Mouse (Mus musculus) ES-E14 (cell line): ENCODE measurements around the gene Tcl1b5.

Source experiments
- CHD2 ChIP-seq: IDR thresholded peaks from 2 replicates; pipeline ENCODE4 v1.6.1; 2014; ENCODE audit warnings: mild to moderate bottlenecking, low read depth, low read length, inconsistent platforms
- HCFC1 ChIP-seq: IDR thresholded peaks from 2 replicates; pipeline ENCODE4 v1.6.1; 2012; ENCODE audit warnings: low read length, inconsistent platforms, borderline replicate concordance; ENCODE audit not compliant: insufficient read depth
- ZNF384 ChIP-seq: IDR thresholded peaks from 2 replicates; pipeline ENCODE4 v1.6.1; 2012; ENCODE audit warnings: low read depth, low read length, inconsistent platforms

- TF ChIP-seq CHD2 (no peak), ZNF384 (no peak), HCFC1 (no peak)
These were observed 33.1 kb downstream of the Tcl1b5 start for GRCm38 (mm10) chr12:105209231-105209630.
